Mouse (Mus musculus) E14TG2a.4 (cell line): ENCODE data around the gene Zfp148.

Experiments
- CTCF ChIP-seq: conservative IDR thresholded peaks from 2 replicates; pipeline ENCODE4 v1.5.1; 2014; ENCODE audit warnings: low read length
- NANOG ChIP-seq: IDR thresholded peaks from 2 replicates; pipeline ENCODE4 v1.6.1; 2014; ENCODE audit warnings: borderline replicate concordance, low read length, mixed read lengths

DNA sequence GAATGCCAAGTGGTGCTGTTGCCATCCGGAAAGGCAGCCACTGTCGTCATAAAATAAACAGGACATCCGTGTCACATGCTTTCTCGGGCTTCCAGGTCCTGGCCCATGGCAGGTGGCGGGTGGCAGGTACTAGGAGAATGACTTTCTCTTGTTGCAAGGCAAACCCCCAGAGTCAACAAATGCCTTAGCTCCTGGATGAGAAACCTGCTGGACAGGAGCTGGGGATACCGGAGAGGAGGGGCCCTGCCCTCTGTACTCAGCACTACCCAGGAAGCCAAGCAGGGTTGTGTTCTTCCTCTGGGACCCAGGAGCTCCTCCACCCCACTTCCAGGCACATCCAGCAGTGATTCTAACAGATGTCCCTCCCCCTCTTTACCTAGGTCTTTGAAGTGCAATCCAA, 131.9 kb downstream of the Zfp148 start:
- TF ChIP-seq CTCF: no peak
- TF ChIP-seq NANOG: no peak
